Mouse (Mus musculus) midbrain, postnatal 0 days (tissue): ENCODE measurements around the gene Bsn. TPM values are rescaled to one million over a fixed set of nuclear protein-coding genes. Genes with fewer than 3 reads are reported as not detected.

Experiments
- ATAC-seq: fragments of 200-750 bp; cut with Nextera tagmentation; 2 replicates; pipeline ENCODE4 v1.8.0; 2017; ENCODE audit warnings: moderate number of reproducible peaks, mild to moderate bottlenecking, moderate TSS enrichment, moderate library complexity; ENCODE audit not compliant: low FRiP score
- DNase-seq: peaks from one replicate; pipeline ENCODE4 v3.0.0-alpha.2; 2015; ENCODE audit warnings: low spot score
- H3K27ac ChIP-seq: fragments of 300-500 bp; sonication (generic); 2 replicates; pipeline ENCODE4 v1.5.1; 2014; ENCODE audit warnings: low read depth, mild to moderate bottlenecking, low read length, mixed read lengths
- H3K27me3 ChIP-seq: fragments of 300-500 bp; sonication (generic); 2 replicates; pipeline ENCODE4 v1.6.1; 2014; ENCODE audit warnings: low read length, control low read depth, mixed read lengths; ENCODE audit not compliant: insufficient read depth
- H3K36me3 ChIP-seq: fragments of 300-500 bp; sonication (generic); 2 replicates; pipeline ENCODE4 v1.6.1; 2014; ENCODE audit warnings: low read length, control low read depth, mixed read lengths; ENCODE audit not compliant: insufficient read depth
- H3K4me1 ChIP-seq: fragments of 300-500 bp; sonication (generic); 2 replicates; pipeline ENCODE4 v1.6.1; 2014; ENCODE audit warnings: mild to moderate bottlenecking, control low read depth, antibody characterized with exemption, low read length, mixed read lengths; ENCODE audit not compliant: insufficient read depth
- H3K4me2 ChIP-seq: fragments of 300-500 bp; sonication (generic); 2 replicates; pipeline ENCODE4 v1.6.1; 2014; ENCODE audit warnings: low read depth, mild to moderate bottlenecking, low read length, mixed read lengths; ENCODE audit not compliant: poor library complexity, severe bottlenecking
- H3K4me3 ChIP-seq: fragments of 300-500 bp; sonication (generic); 2 replicates; pipeline ENCODE4 v1.5.1; 2014; ENCODE audit warnings: low read depth, mild to moderate bottlenecking, low read length, moderate library complexity
- H3K9ac ChIP-seq: fragments of 300-500 bp; sonication (generic); replicated peaks from 2 replicates; pipeline ENCODE4 v1.6.1; 2014; ENCODE audit warnings: mild to moderate bottlenecking, low read length, moderate library complexity, mixed read lengths; ENCODE audit not compliant: poor library complexity, severe bottlenecking
- H3K9me3 ChIP-seq: fragments of 300-500 bp; sonication (generic); 2 replicates; pipeline ENCODE4 v1.6.1; 2016; ENCODE audit warnings: low read length, control low read depth
- CTCF ChIP-seq: IDR thresholded peaks from 2 replicates; pipeline ENCODE4 v1.5.1; 2016; ENCODE audit warnings: antibody characterized with exemption, mild to moderate bottlenecking
- WGBS: fragments of 180-500 bp; shearing (Covaris S2); extraction: QIAGEN DNeasy Blood & Tissue Kit; methylation state at CpG from one replicate; pipeline ENCODE4 v1.1.7; 2014; 5-methylcytosine and 5-hydroxymethylcytosine counted together
- polyA plus RNA-seq: library from polyadenylated mRNA; unstranded; fragments of >200 nt; fragmentation: Nextera tagmentation; extraction: Ambion mirVana; gene quantifications from 2 replicates; pipeline ENCODE4 v1.2.1, GENCODE M21; 2015
- total RNA-seq: library from RNA; depleted of rRNA; stranded (reverse); fragments of >200 nt; gene quantifications from 2 replicates; pipeline ENCODE4 v1.2.3, GENCODE M21; 2014; rRNA removed

Bsn gene
- 59.4 and 60.6 TPM in 2 replicates for total RNA-seq
- polyA plus RNA-seq, result 6.1 and 7.7 TPM in 2 replicates

- H3K4me2 ChIP-seq, result peak within 1 kb of the TSS; percentile 75
- H3K36me3 ChIP-seq, result no peaks in the 10 kb centered on the region
- H3K9me3 ChIP-seq, result no peaks in the 10 kb centered on the region
- H3K9ac ChIP-seq, result peak within 1 kb of the TSS; percentile 97
- peak within 1 kb of the TSS; percentile 76 for H3K4me3 ChIP-seq
- peaks cover 9% of the 10 kb centered on the region for H3K4me1 ChIP-seq
- no peaks in the 10 kb centered on the region for H3K27me3 ChIP-seq
- H3K27ac ChIP-seq, result peak within 1 kb of the TSS; percentile 71
- TF ChIP-seq CTCF, result no peak
- DNase-seq (peak; percentile 90), ATAC-seq (peak; percentile 78)
- 1% methylated on average over 68 of the region's 91 CpGs for WGBS
Observed at GRCm38 (mm10) chr9:108189787-108190679, at the start of gene Bsn. TSS of gene Bsn (minus strand) at chr9:108190384.

GRCm38 (mm10) chr9:108239951-108240350 is 49.8 kb upstream of the Bsn start:
- Histone ChIP-seq H3K27ac (no peak overlapping the region), H3K9ac (no peak overlapping the region), H3K4me1 (no peaks in the 10 kb centered on the region), H3K27me3 (no peaks in the 10 kb centered on the region), H3K4me3 (no peak overlapping the region), H3K9me3 (no peaks in the 10 kb centered on the region), H3K36me3 (0 out of 2 replicates have a peak, but pooled peaks cover 9% of the 10 kb centered on the region), H3K4me2 (no peak overlapping the region)
- 81% methylated on average over 5 of the region's 5 CpGs for WGBS
- DNase-seq (no peak), ATAC-seq (no peak)
- TF ChIP-seq CTCF, result no peak

GRCm38 (mm10) chr9:108238831-108239230 is 48.6 kb upstream of the Bsn start:
- no peak for TF ChIP-seq CTCF
- no peak overlapping the region for H3K9ac ChIP-seq
- DNase-seq (no peak), ATAC-seq (no peak)
- no peaks in the 10 kb centered on the region for H3K9me3 ChIP-seq
- 94% methylated on average over 3 of the region's 3 CpGs for WGBS
- H3K4me1 ChIP-seq, result no peaks in the 10 kb centered on the region
- H3K27ac ChIP-seq, result no peak overlapping the region
- no peak overlapping the region for H3K4me3 ChIP-seq
- H3K27me3 ChIP-seq, result no peaks in the 10 kb centered on the region
- H3K4me2 ChIP-seq, result no peak overlapping the region
- 0 out of 2 replicates have a peak, but pooled peaks cover 6% of the 10 kb centered on the region for H3K36me3 ChIP-seq

DNA sequence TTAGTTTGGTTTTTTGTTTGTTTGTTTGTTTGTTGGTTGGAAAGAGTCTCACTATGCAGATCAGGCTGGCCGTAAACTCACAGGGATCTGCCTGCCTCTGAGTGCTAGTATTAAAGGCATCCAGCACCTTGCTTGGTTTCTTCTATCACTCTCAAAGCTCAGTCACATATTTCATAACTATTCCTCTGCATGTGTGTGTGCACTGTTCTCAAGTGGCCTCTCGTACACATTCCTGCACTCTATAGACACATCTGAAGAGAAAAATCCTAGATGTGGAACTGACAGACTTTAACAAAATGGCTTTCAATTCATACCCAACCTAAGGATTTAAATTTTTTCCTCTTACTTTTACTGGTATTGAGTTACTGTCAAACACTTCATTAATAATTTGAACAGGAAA is 48.2 kb upstream of the Bsn start:
- no peak overlapping the region for H3K4me3 ChIP-seq
- H3K4me1 ChIP-seq, result no peaks in the 10 kb centered on the region
- no peak for DNase-seq
- 0 out of 2 replicates have a peak, but pooled peaks cover 6% of the 10 kb centered on the region for H3K36me3 ChIP-seq
- no peak overlapping the region for H3K9ac ChIP-seq
- ATAC-seq, result no peak
- H3K9me3 ChIP-seq, result no peaks in the 10 kb centered on the region
- no peaks in the 10 kb centered on the region for H3K27me3 ChIP-seq
- TF ChIP-seq CTCF, result no peak
- 78% methylated on average over 2 of the region's 2 CpGs for WGBS
- H3K4me2 ChIP-seq, result no peak overlapping the region
- no peak overlapping the region for H3K27ac ChIP-seq

DNA sequence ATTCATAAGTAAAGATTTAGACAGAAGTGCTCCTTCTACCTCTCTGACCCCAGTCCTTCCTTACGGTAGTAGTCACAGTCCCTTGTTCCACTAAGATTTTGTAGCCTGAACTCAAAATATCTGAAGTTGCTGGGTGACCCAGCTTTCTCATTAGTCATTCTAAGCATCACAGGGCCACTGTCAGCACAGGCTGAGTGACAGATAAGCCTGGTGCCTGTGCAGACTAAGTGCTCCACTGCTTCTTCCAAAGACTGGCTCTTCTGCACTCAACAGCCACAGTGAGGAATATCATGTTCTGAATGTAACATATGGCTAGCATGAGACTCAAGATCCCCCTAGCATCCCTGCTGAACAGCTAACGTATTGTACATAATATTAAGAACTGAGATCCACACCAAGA is 44.5 kb upstream of the Bsn start:
- H3K9me3 ChIP-seq, result no peaks in the 10 kb centered on the region
- no peak overlapping the region for H3K9ac ChIP-seq
- TF ChIP-seq CTCF, result no peak
- no peak overlapping the region for H3K4me2 ChIP-seq
- ATAC-seq, result no peak
- no peaks in the 10 kb centered on the region for H3K4me1 ChIP-seq
- H3K36me3 ChIP-seq, result peaks cover 6% of the 10 kb centered on the region; the same call in 1 of the 2 replicates
- H3K4me3 ChIP-seq, result no peak overlapping the region
- no peak overlapping the region for H3K27ac ChIP-seq
- WGBS, result 89% methylated on average over 2 of the region's 2 CpGs
- no peaks in the 10 kb centered on the region for H3K27me3 ChIP-seq
- no peak for DNase-seq

DNA sequence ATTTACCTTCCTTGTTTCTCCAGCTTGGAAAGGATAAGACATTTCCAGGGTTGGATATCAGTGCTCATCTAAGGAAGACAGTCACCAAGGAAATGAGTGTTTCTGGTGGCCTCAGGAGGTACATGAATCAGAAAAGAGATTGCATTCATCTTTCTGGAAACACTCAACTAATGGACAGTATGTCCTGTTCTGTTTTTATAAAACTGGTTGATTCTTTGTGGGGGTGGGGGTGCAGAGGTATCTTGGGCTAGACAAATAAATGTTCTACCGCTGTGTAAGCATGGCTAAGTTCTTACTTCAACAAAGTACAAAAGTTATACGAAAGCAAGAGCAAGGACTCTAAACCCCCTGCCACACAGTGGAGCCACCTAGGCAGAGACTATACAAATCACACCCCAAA is 42.7 kb upstream of the Bsn start:
- no peak for TF ChIP-seq CTCF
- no peaks in the 10 kb centered on the region for H3K27me3 ChIP-seq
- DNase-seq (no peak), ATAC-seq (no peak)
- H3K36me3 ChIP-seq, result peaks cover 9% of the 10 kb centered on the region; the same call in 1 of the 2 replicates
- H3K4me1 ChIP-seq, result no peaks in the 10 kb centered on the region
- no peak overlapping the region for H3K27ac ChIP-seq
- no peak overlapping the region for H3K9ac ChIP-seq
- WGBS, result 91% methylated on average over 2 of the region's 2 CpGs
- H3K4me3 ChIP-seq, result no peak overlapping the region
- H3K4me2 ChIP-seq, result no peak overlapping the region
- no peaks in the 10 kb centered on the region for H3K9me3 ChIP-seq
